Mouse (Mus musculus) thymus, adult 18-20 months (tissue): ENCODE data around the gene Usp5.
A peak's percentile ranks its signal among the peaks of the same experiment; 100 is the strongest.
"Not testable (repeated sequence)": the region's sequence is repeated elsewhere in the genome, so short reads cannot be mapped to it uniquely, and the experiment has no call there.

Experiments used
- DNase-seq, 2 experiments: peaks; one replicate each; pipeline ENCODE4 v3.0.0; 2022; ENCODE audit warnings: mixed read lengths in 2 of 2

Gene Usp5

GRCm38 (mm10) chr6:124840241-124841167, 11.2 kb upstream of the Usp5 start, which contains the start of gene Gnb3:
Gene Gnb3 (minus strand): TSS chr6:124840275.
- DNase-seq, result no peak

- no peak for DNase-seq
These were observed 10.5 kb upstream of the Usp5 start for GRCm38 (mm10) chr6:124839805-124840204.

- no peak for DNase-seq
These were observed 7.1 kb upstream of the Usp5 start for GRCm38 (mm10) chr6:124836411-124836810.

DNA sequence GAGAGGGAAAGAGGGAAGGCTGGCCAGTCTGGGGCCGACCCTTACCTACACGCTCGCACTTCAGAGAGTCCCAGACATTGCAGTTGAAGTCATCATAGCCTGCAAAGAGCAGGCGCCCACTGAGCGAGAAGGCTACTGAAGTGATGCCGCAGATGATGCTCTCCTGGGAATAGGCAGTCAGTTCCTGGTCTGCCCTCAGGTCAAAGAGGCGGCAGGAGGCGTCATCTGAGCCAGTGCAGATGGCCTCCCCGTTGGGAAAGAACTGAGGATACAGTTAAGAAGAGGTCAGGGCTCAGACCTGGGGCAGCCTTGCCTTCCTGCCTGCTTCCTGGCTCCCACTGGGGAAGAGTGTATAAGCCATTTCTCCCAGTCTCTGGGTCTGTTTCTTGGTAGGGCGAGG, 6.2 kb upstream of the Usp5 start:
- no peak for DNase-seq

DNA sequence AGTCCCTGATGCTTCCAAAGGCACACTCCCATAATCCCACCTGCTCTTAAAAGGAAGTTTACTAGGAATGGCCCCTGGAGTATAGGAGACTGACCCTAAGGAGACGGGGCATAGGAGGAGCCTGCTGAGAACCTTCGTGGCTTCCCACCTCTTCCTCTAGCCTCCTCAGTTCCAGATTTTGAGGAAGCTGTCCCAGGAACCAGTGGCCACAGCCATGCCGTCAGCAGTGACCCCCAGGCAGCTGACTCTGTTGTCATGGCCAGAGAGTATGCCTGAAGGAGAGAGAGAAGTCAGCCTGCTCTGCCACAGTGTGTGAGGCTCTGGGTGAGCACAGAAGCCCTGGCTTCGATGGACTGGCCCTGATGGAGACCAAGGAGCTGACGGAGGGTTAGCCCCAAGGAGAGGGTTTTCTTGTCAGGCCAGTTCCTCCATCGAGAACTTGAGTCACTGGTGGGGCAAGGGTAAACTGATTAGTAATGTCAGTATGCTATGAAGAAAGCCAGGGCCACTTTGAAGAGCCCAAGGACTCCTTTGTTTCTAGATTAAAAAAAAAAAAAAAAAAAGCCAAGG, 5.3 kb upstream of the Usp5 start:
- no peak for DNase-seq

- no peak for DNase-seq
These were observed 2.4 kb upstream of the Usp5 start for GRCm38 (mm10) chr6:124831649-124832048.

GRCm38 (mm10) chr6:124831199-124831598, 1.9 kb upstream of the Usp5 start:
- not testable (repeated sequence) for DNase-seq

DNA sequence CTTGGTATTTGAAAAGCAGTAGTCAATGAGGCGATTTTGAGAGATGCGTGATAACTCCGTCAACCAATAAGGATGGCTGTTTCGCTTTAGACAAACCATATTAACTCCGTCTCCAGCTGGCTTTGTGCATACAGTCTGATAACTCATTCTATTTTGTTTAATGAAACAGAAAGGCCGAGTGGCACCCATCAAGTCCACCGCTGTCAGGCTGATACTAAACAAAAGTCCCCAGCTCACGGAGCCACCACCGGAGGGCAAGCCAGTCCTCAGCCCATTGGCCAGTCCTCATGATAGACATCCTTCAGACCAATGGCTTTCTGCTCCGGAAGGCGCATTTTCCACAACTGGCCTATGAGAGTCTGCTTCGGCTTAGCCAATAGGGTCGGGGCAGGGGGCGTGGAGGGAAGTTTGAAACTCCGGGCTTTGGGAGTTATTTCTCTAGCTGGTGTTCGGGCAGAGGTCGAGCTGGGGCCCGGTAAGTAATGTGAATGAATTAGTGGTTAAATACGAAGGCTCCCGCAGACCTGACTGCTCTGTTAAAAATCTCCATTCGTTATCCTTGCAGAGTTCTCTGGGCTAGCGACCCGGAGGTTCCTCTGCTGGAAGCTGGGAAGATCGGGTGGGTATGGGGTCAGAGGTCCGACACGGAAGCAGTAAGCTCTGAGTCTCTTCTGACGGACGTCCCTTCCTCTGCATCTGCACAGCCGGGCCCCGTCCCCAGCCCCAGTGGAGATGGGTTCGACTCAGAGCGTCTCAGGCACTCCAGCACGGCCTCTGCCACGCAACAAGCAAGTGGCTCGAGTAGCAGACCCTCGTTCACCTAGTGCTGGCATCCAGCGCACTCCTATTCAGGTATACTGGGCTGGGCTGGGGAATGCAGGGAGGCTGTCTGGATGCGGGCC, 766 bp upstream of the Usp5 start:
- peak; percentile 86 to 94 for DNase-seq

- peak in 1 of 2 experiments; percentile 56 for DNase-seq
These were observed 1.1 kb downstream of the Usp5 start for GRCm38 (mm10) chr6:124828101-124828592.

GRCm38 (mm10) chr6:124822049-124822448, 7.2 kb downstream of the Usp5 start:
- DNase-seq, result no peak

GRCm38 (mm10) chr6:124820891-124821290, 8.4 kb downstream of the Usp5 start:
- no peak for DNase-seq

GRCm38 (mm10) chr6:124817971-124818370, 11.3 kb downstream of the Usp5 start:
- no peak for DNase-seq

DNA sequence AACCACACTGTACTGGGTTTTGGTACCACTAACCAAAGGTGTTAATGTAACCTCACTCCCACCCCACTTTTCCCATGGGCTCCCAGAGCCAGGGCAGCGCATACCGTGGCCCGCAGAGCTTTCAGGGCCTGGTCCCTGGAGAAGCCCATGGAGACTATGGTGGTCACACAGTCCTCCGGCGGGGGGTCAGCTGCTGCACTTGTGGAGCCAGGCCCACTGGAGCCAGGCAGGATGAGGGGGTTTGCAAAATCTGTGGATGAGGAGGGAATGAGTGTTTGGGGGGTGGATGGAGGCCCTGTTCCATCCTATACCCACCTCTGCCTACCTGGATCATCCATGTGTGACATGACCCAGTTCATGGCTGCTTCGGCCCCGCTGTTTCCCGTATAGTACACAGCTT, 11.7 kb downstream of the Usp5 start:
- DNase-seq, result no peak

- no peak for DNase-seq
These were observed 12.2 kb downstream of the Usp5 start for GRCm38 (mm10) chr6:124817125-124817524.

DNA sequence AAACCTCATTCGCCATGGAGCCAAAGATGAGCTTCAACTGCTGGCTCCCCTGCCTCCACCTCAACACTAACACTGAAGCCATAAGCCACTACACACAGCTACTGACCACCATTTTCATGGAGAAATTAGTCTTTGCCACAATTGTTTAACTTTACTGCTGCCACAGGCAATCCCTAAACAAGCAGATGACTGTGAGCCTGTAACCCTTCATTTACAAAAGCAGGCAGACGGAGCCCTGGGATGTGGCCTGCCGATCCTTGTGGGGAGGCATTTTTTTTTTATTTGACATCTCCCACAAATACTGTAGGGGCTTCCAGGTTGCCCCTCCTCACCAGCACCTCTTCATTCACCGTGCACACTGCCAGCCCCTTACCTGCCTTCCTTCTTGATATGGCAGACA, 12.7 kb downstream of the Usp5 start:
- no peak for DNase-seq

DNA sequence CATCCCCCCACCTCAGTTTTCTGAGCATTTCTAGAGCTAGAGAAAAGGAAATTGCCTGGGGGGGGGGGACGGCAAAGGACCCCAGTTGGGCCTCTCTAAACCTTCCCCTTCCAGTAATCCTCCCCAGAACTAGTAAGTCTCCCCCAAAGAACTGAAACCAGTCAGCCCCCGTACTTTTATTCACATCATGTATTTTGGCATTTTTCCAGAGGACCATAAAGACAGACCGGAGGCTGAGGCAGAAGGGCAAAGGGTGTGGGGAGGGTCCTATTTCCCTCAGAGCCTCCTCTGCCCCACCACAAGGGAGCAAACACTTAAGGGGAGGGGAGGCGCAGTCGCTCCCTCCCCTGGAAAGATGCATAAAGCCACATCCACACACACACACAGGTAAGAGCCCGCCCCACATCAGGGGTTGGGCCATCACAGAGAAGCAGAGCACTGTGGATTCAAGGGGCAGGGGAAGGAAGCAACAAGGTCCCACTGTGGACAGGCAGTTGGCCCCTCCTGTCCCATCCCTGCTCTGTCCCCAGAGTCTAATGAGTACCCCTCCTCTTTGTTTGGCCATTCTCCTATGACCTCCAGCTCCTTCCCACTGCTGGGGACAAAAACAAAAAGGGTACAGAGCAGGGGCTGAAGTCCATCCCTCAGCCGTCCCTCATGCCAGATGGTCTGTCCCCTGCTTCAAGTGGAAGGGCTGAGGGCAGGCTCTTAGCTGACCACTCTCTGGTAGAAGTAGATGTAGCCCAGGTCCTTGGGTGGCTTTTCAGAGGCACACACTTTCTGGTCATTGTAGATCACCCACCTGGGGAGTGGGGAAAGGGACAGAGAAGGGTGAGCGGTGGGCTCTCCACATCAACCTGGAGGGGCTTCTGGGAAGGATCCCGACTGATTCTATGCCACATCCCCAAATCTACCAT, 14.2 kb downstream of the Usp5 start:
- DNase-seq, result no peak

DNA sequence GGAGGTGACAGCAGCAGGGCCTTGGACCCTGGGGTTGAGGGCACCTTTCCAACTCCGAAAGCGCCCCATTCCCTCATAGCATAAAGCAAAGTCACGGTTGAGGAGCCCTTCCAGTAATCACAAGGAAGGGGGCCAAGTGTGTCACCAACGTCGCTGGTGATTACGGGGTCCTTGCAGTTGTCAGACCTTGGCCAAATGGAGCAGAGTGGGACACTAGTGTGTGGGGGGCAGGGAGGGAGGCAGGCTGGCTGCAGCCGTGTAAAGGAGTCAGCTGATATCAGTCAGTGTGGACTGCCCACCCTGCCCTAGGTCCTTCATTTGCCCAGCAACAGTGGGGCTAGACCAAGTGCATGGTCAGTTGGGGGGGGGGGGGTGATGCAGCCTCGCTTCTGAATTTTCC, 14.8 kb downstream of the Usp5 start:
- DNase-seq, result no peak

GRCm38 (mm10) chr6:124813933-124814332, 15.4 kb downstream of the Usp5 start, which contains the start of gene Tpi1:
Gene Tpi1 (minus strand): TSS chr6:124814296.
- DNase-seq, result peak; percentile 70 to 76

DNA sequence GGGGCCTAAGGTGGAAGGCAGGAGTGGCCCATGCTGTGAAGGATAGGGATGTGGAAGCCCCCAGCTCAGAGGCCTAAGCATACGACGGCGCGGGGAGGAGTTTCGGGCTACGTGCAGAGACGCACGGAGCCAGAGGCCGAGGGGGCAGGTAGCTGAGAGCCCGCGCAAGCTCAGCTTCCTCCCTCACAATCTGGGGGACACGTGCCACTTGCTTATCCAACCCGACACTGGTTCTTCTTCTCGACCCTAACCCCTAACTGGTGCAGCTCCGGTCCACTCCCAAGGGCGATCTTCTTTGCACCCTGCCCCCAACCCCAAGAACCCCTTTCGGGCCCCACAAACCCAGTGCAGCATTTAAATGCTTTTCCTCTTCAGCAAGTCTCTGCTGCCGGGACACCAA, 15.8 kb downstream of the Usp5 start:
- DNase-seq, result peak; percentile 56 to 70

DNA sequence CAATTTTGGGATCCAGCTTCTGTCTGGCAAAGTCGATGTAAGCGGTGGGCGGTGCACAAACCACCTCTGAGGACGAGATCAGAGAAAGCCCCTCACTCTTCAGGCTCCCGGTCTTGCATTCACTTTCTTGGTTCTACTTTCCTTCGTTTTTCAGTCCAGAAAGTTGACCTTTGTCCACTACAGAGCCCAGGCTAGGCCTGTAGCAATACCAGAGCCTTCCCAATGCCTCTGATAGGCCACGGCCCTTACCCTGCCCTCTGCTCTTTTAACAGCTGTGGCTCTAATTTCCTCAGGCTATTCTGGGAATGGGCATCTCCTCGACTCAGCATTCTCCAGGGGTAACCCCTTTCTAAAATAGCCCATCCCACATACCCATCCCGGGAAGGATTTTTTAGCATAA, 16.4 kb downstream of the Usp5 start:
- DNase-seq, result no peak

DNA sequence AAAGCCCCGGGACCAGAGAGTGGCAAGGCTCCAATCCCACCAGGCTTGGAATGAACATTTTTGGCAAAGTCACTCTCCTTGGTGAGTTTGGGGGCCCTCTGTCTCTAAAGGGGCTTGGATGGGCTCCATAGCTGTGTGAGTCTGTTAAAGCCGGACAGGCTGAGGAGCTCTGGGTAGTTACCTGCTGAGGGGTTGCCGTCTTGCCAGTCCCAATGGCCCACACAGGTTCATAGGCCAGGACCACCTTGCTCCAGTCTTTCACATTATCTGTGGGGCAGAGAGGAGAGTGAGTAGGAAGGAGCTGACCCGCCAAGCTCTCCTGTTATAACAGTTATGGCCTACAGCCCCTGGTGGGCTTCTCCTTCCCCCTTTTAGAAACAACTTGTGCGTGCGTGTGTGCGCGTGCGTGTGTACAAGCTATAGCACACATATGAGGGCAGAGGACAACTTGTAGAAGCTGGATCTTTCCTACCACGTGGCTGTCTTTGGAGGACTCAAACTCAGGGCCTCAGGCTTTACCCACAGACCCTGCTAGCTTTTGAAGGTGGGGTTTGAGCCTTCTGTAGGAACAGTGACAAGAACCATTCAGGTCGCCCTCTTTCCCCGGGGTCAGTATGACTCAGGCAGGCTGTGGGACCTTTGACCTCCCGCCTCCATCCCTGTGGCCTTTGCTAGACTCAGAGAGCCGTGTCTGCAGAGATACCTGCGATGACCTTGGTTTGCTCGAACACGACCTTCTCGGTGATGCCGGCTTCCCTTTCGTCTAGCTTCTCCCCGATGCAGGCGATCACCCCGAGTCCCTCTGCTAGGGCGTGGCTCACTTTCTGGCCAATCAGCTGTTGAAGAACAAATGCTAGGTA, 17.4 kb downstream of the Usp5 start:
- no peak for DNase-seq
